Mouse (Mus musculus): ENCODE results near the gene Adamts13.
A peak's percentile ranks its signal among the peaks of the same experiment; 100 is the strongest.

The Adamts13 gene

GRCm38 (mm10) chr2:26973116-26973515, at the start of gene Adamts13:
TSS of gene Adamts13 (plus strand) at chr2:26973416.
- no peak for DNase-seq (ENCODE audit: low spot score)

- no peak for DNase-seq (ENCODE audit: low spot score)
Observed at GRCm38 (mm10) chr2:26927745-26928476, 45.3 kb upstream of the Adamts13 start.

- peak; percentile 79 for DNase-seq (ENCODE audit: low spot score)
Observed at GRCm38 (mm10) chr2:26930390-26930789, 42.8 kb upstream of the Adamts13 start.

GRCm38 (mm10) chr2:26932473-26933303, 40.5 kb upstream of the Adamts13 start:
- DNase-seq (ENCODE audit: low spot score): no peak

- peak; percentile 96 for DNase-seq (ENCODE audit: low spot score)
Observed at GRCm38 (mm10) chr2:26933304-26934055, 39.7 kb upstream of the Adamts13 start, which contains the start of the genes Surf4 and Stkld1. TSS of gene Surf4 (minus strand) at chr2:26933928. TSS of gene Stkld1 (plus strand) at chr2:26934047.

GRCm38 (mm10) chr2:26935286-26935685, 37.9 kb upstream of the Adamts13 start:
- DNase-seq (ENCODE audit: low spot score): no peak

- no peak for DNase-seq (ENCODE audit: low spot score)
Observed at GRCm38 (mm10) chr2:26936425-26936824, 36.8 kb upstream of the Adamts13 start.

- DNase-seq (ENCODE audit: low spot score): no peak
Observed at GRCm38 (mm10) chr2:26941539-26941938, 31.7 kb upstream of the Adamts13 start.

- no peak for DNase-seq (ENCODE audit: low spot score)
Observed at GRCm38 (mm10) chr2:26943253-26943652, 30.0 kb upstream of the Adamts13 start.

- no peak for DNase-seq (ENCODE audit: low spot score)
Observed at GRCm38 (mm10) chr2:26950411-26950810, 22.8 kb upstream of the Adamts13 start.

GRCm38 (mm10) chr2:26951346-26951905, 21.8 kb upstream of the Adamts13 start:
- DNase-seq (ENCODE audit: low spot score): no peak

- no peak for DNase-seq (ENCODE audit: low spot score)
Observed at GRCm38 (mm10) chr2:26952193-26952592, 21.0 kb upstream of the Adamts13 start.

GRCm38 (mm10) chr2:26952866-26953265, 20.4 kb upstream of the Adamts13 start:
- no peak for DNase-seq (ENCODE audit: low spot score)

GRCm38 (mm10) chr2:26954735-26955395, 18.4 kb upstream of the Adamts13 start:
- DNase-seq (ENCODE audit: low spot score): no peak

GRCm38 (mm10) chr2:26956811-26957487, 16.3 kb upstream of the Adamts13 start:
- DNase-seq (ENCODE audit: low spot score): no peak

GRCm38 (mm10) chr2:26957488-26957859, 15.7 kb upstream of the Adamts13 start:
- no peak for DNase-seq (ENCODE audit: low spot score)

GRCm38 (mm10) chr2:26960756-26961155, 12.5 kb upstream of the Adamts13 start:
- peak; percentile 15 for DNase-seq (ENCODE audit: low spot score)

GRCm38 (mm10) chr2:26963923-26964723, 9.1 kb upstream of the Adamts13 start, which contains the start of gene Rexo4:
TSS of gene Rexo4 (minus strand) at chr2:26964386.
- peak; percentile 96 for DNase-seq (ENCODE audit: low spot score)

- DNase-seq (ENCODE audit: low spot score): no peak
Observed at GRCm38 (mm10) chr2:26964724-26965370, 8.4 kb upstream of the Adamts13 start.
